Mouse (Mus musculus) CD4-positive, CD25-positive, alpha-beta regulatory T cell, adult 9 weeks (primary cell): ENCODE results near the gene Olfr115. TPM values are rescaled to one million over a fixed set of nuclear protein-coding genes. Genes with fewer than 3 reads are reported as not detected.

Experiments used
- polyA plus RNA-seq: library from polyadenylated mRNA; unstranded; fragments of 100-300 nt; shearing (Covaris generic); gene quantifications from one replicate; pipeline ENCODE4 v1.2.1, GENCODE M21; 2017

Olfr115 gene
- polyA plus RNA-seq, result not detected

DNA sequence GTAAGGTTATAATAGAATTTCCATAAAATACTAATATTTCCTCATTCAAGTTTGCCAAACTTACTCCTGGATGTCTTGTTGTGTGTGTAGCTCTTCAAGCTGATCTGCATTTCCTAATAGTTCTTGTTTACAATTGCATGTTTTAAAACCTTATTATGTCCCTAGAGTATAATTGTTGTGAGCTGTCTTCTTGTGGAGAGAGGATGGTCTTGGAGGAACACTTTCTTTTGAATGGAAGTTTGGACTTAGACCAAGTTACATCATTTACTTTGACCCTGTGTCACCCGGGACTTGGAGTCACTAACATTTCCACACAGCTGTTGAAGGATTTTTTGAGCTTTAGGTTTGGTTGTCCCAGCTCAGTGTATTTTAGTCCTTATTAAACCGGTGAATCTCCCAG, at the start of gene Olfr115, which contains the start of gene Olfr116:
Gene Olfr115, minus strand, starts transcription at position 101 of the 400 bp plus-strand sequence.
Gene Olfr116, minus strand, starts transcription at position 191 of the 400 bp plus-strand sequence.

DNA sequence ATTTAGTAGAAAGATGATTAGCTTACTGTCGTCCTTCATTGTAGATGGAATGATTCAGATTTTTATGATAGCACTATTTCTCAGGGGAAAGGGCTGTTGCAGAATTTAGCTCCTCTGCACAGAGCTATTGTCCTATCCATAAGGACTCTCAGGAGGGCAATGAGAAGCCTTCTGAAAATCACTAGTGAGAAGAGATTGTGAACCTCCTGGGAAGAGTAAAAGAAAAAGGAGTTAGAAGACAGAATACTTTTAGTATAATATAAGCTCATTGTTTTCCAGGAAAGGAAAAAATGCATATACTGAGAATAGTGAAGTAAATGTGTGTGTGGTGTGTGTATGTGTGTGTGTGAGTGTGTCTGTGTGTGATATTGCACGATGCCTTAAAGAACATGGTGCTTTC, 39.8 kb upstream of the Olfr115 start, which contains the start of gene Olfr118:
Gene Olfr118, plus strand, starts transcription at position 301 of the 400 bp plus-strand sequence.

DNA sequence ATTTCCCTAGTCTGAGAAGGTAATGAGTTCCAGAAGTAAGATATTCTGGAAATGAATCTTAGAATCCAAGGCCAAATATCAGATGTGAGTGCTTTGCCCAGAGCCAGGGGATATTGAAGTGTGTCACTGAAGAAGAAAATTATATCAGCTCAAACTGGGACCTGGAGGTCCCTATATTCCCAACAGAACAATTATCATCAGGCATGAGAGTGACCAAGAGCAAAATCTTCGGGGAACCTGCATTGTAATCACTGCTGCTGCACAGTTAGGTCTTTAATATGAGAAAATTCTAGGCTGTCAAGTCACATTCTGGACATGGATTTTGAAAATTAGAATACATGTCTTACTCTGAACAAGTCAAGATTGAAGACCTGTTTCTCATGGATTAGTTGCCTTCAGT, 36.8 kb upstream of the Olfr115 start, which contains the start of gene Olfr117:
Gene Olfr117, minus strand, starts transcription at position 101 of the 400 bp plus-strand sequence.

DNA sequence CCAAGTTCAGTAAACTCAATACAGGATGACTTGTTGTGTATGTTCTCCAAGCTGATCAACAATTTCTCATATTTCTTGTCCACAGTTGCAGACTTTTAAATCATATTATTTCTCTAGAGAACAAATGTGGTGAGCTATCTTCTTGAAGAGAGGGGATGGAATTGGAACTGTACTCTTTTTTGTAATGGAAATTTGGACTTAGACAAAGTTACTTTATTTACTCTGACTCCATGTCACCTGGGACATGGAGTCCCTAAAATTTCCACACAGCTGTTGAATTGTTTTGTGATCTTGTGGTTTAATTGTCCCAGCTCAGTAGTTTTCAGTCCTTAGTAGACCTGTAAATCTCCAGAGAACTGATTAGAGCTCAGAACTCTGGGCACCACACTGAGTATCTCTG, 34.3 kb downstream of the Olfr115 start, which contains the start of gene Olfr114:
Gene Olfr114, minus strand, starts transcription at position 101 of the 400 bp plus-strand sequence.

DNA sequence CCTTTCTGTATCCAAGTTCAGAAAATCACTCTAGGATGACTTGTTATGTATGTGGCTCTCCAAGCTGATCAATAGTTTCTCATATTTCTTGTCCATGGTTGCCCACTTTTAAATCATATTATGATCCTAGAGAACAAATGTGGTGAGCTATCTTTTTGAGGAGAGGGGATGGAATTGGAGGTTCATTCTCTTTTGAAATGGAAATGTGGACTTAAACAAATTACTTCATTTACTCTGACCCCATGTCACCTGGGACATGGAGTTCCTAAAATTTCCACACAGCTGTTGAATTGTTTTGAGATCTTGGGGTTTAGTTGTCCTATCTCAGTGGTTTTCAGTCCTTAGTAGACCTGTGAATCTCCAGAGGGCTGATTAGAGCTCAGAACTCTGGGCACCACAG, 49.3 kb downstream of the Olfr115 start, which contains the start of gene Olfr113:
Gene Olfr113, minus strand, starts transcription at position 101 of the 400 bp plus-strand sequence.

DNA sequence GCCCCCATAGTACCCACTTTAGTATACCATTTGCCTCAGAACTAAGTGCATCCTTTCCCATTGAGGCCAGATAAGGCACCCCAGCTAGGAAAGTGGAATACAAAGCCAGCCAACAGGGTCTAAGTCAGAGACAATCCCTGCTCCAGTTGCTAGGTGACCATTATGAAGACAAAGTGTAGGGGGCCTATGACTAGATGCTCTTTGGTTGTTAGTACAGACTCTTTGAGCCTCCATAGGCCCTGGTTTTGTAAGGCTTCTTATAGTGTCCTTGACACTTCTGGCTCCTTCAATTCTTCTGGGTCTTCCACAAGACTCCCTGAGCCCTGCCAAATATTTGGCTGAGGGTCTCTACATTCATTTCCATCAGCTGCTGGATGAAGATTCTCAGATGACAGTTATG, 57.6 kb downstream of the Olfr115 start, which contains the start of gene Olfr112:
Gene Olfr112, minus strand, starts transcription at position 101 of the 400 bp plus-strand sequence.

Other genes starting within 250 kb of the Olfr115 start
- gene Olfr105-ps, start 248.1 kb downstream of the Olfr115 start, polyA plus RNA-seq, result 0.07 TPM
- not detected for gene Olfr106-ps, start 236.7 kb downstream of the Olfr115 start, polyA plus RNA-seq
- gene Olfr107, start 227.9 kb downstream of the Olfr115 start, polyA plus RNA-seq, result not detected
- not detected for gene Olfr108, start 181.6 kb downstream of the Olfr115 start, polyA plus RNA-seq
- not detected for gene Olfr109, start 168.2 kb downstream of the Olfr115 start, polyA plus RNA-seq
- 0.27 TPM for gene H2-M2, start 143.6 kb downstream of the Olfr115 start, polyA plus RNA-seq
- not detected for gene Olfr110, start 134.6 kb downstream of the Olfr115 start, polyA plus RNA-seq
- gene Olfr111, start 119.1 kb downstream of the Olfr115 start, polyA plus RNA-seq, result not detected
- not detected for gene Olfr112, start 57.7 kb downstream of the Olfr115 start, polyA plus RNA-seq
- not detected for gene Olfr113, start 49.4 kb downstream of the Olfr115 start, polyA plus RNA-seq
- not detected for gene Olfr114, start 34.4 kb downstream of the Olfr115 start, polyA plus RNA-seq
- gene Olfr116, start 90 bp upstream of the Olfr115 start, polyA plus RNA-seq, result not detected
- gene Olfr117, start 36.7 kb upstream of the Olfr115 start, polyA plus RNA-seq, result not detected
- gene Olfr118, start 39.9 kb upstream of the Olfr115 start, polyA plus RNA-seq, result not detected
- gene Olfr119, start 69.5 kb upstream of the Olfr115 start, polyA plus RNA-seq, result not detected
- gene Olfr120, start 94.7 kb upstream of the Olfr115 start, polyA plus RNA-seq, result not detected
- gene Olfr121, start 121.7 kb upstream of the Olfr115 start, polyA plus RNA-seq, result not detected
- not detected for gene Olfr122, start 141.5 kb upstream of the Olfr115 start, polyA plus RNA-seq
- gene Olfr123, start 166.4 kb upstream of the Olfr115 start, polyA plus RNA-seq, result not detected
- not detected for gene Olfr124, start 172.8 kb upstream of the Olfr115 start, polyA plus RNA-seq
- gene Olfr125, start 205.8 kb upstream of the Olfr115 start, polyA plus RNA-seq, result not detected
- not detected for gene Olfr126, start 220.4 kb upstream of the Olfr115 start, polyA plus RNA-seq